Mouse (Mus musculus) embryo, embryonic 9.5 days (tissue): ENCODE results near the gene Map6d1.
A peak's percentile ranks its signal among the peaks of the same experiment; 100 is the strongest.

Experiments
- DNase-seq: peaks from one replicate; pipeline ENCODE4 v3.0.0-alpha.2; 2017; ENCODE audit errors: extremely low spot score

The Map6d1 gene

DNA sequence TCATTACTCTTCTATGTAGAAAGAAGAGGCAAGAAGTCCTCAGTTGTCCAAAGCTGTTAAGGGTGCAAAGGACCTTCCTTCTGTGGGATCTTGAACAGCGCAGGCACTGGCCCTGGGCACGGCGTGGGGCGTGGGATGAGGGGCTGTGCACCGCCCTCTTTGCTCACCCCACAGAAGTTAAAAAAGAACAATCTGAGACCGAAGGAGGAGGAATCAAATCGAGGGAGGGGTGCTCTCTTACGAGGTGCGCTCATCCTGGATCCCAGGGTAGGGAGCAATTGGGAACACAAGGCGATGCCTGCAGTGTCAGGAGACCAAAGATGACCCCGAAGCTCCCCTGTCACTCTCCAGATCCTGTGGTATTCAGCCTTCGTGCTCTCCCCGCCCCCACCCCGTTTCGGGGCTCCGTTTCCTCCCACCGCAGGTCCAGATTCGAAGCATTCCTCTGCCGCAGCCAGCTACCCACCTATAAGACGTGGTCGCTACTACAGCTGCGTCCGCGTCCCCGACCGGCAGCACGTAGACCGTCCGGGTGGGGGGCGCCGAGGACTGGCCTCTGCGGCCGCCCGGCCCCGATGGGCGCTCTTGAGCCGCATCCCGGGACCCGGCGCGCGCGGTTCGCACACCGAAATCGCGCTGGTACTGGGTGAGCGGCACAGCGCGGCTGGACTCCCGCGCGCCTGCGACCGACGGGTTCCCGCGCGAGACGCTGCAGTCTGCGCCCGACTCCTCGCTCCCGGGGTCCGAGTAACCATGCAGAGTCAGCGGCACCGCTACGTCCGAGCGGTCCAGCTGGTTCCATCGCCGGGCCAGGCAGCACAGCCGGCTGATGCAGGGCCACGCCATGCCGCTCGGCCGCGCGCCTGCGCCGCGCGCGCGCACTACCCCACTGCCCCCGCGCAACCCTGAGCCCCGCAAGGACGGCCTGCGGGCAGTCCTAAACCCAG, at the start of gene Map6d1:
Map6d1 (minus strand) TSS at position 891 of the 947 bp plus-strand sequence.
- DNase-seq, result peak; percentile 72

DNA sequence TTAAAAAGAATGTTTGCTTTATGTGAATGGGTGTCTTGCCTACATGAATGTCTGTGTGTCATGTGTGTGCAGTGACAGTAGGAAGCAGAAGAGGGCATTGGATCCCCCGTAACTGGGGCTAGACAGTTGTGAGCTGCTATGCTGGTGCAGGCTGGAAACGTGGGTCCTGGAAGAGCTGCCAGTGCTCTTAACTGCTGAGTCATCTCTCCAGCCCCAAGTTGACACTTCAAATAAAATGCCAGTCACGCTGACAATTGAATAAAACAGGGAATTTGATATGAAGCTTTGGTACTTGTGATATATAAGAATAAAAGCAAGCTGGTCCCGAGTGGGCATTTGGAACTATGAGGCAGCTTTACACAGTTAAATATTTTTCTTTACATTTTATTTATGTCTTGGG, 39.1 kb upstream of the Map6d1 start:
- DNase-seq, result no peak

DNA sequence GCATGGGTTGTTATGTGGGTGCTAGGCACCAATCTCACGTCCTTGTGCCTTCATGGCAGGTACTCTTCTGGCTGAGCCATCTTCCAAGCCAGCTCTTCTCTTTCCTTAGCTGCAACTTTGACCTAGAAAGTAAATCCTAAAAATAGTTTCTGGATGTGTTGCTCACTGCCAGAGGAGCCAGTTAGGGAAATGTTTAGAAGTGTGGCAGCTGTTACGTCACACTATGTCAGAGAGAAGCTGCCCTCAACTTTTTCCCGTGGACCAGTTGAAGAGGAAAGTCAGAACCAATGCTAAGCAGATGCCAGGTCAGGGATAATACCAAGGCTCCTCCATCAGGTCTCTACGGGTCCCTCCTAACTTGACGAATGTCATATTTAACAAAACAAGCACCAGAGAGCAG, 38.2 kb upstream of the Map6d1 start:
- no peak for DNase-seq

- no peak for DNase-seq
Observed at GRCm38 (mm10) chr16:20272994-20273393, 31.8 kb upstream of the Map6d1 start.

GRCm38 (mm10) chr16:20271339-20271738, 30.2 kb upstream of the Map6d1 start:
- DNase-seq, result no peak

DNA sequence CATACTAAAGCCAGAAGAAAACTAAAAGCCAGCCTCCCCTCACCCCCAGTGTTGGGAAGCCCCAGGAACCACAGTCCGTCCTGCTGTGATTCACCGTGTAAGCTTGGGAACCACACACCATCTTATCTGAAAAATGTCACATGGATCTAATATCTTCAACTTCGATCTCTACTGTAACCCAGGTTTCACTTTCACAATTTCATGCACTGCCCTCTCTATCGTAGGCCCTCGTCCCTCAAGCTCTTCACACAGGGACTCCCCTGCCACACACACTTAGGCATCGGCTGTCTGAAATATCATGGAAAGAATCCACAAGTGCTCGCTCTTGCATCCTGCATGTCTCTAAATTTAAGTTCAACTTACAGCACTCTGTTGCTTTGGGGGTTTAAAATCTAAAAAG, 23.9 kb upstream of the Map6d1 start:
- no peak for DNase-seq

- DNase-seq, result no peak
Observed at GRCm38 (mm10) chr16:20257926-20258325, 16.8 kb upstream of the Map6d1 start.

GRCm38 (mm10) chr16:20248442-20249174, 7.5 kb upstream of the Map6d1 start:
- DNase-seq, result no peak

DNA sequence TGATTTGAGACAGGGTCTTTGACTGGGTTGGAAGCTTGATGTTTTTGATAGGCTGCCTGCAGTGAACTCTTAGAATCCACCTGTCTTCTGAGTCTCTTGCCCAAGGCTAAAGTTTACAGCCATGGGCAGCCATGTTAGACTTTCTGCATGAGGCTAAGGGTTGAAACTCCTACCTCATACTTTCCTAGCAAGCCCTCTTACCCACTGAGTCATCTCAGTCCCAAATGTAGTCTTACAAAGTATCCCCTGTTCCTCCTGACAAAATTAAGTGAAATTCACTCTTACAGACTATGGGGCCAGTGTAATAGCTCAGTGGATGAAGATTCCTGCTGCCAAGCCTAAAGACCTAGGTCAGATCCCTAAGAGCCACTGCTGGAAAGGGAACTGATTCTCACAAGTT, 5.9 kb upstream of the Map6d1 start:
- no peak for DNase-seq

DNA sequence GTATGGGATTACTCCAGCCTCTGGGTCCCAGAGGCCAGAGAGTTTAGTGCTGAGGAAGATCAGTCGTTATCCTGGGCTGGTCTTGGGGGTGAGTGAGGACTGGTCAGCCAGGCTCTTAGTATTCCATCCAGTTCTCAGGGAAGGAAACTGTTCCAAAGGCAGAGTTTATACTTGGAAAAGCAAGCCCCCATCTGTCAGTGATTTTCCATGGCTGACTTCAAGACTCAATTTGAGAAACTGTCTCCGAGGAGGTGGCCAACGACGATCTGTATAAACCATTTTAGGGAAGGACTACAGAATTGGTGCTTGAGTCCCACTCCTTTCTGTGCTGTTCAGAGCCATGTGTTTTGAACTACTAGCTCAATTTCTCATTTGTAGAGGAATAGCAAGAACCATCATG, 2.5 kb downstream of the Map6d1 start:
- no peak for DNase-seq

- DNase-seq, result peak; percentile 12
Observed at GRCm38 (mm10) chr16:20237426-20237825, 3.7 kb downstream of the Map6d1 start.

DNA sequence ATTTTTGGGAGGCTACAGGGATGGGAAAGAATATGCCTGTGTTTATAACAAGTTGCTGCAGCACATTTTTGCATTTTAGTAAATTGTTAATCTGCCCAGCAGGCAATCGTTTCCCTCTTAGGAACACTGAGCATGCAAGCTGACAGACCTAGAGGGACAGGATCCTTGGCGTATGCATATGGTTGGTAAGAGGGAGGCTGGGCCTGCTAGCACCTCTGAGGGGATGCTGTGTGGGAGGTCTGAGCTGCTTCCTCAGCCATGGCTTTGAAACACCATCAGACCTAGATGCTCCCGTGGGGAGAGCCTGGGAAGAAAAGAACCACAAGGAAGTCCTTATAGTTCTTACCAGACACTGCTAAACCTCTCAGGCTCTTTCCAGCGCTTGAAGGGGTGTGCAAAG, 6.8 kb downstream of the Map6d1 start:
- DNase-seq, result no peak

DNA sequence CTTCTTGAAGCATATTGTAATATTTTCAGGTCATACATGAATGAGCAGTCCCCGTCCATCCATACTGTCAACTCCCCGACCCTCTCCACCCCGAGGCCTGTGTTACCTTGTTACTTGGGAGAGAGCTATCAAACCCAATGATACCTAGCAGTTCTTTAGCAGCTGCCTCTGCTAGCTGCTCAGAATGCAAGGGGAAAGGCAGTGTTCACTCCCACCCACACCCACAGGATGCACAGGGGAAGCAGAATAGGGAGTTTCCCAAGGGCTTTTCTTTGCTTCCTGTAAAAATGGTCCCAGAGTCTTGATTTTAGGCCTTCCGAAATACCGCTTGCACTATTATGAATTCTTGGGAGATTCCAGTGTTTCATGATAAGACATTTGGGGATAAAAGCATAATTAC, 13.0 kb downstream of the Map6d1 start:
- no peak for DNase-seq

DNA sequence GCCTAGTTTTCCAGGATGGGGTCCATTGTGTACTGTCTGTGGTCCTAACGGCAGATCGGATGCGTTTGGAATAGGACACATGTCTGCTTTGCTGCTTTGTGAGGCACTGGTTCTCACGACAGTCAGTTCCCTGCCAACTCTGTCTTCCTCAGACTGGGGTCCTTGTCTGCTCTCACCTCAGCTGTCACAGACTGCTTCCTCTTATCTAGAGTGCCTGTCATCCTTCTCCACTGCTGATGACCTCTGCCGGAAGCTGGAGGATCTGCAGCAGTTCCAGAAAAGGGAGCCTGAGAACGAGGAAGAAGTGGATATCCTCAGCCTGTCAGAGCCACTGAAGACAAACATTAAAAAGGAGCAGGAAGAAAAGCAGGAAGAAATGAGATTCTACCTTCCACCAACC, 13.7 kb downstream of the Map6d1 start:
- DNase-seq, result no peak

DNA sequence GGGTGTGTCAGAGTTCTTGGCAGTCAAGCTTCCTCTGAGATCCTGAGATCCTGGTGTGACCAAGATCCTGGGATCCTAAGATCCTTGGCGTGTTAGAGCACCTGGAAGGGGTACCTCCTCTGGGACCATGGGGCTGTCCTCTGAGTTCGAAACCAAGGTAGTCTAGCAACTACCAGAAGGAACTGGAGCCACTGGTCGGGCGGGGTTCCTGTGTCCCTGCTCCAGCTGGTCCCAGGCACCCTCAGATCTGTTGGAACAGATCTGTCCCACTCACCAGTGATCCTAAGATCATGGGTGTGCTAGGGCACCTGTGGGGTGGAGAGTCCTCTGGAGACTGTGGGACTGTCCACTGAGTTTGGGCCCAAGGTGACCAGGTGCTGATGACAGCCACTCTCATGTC, 14.5 kb downstream of the Map6d1 start:
- no peak for DNase-seq

GRCm38 (mm10) chr16:20222726-20223125, 18.4 kb downstream of the Map6d1 start:
- no peak for DNase-seq

DNA sequence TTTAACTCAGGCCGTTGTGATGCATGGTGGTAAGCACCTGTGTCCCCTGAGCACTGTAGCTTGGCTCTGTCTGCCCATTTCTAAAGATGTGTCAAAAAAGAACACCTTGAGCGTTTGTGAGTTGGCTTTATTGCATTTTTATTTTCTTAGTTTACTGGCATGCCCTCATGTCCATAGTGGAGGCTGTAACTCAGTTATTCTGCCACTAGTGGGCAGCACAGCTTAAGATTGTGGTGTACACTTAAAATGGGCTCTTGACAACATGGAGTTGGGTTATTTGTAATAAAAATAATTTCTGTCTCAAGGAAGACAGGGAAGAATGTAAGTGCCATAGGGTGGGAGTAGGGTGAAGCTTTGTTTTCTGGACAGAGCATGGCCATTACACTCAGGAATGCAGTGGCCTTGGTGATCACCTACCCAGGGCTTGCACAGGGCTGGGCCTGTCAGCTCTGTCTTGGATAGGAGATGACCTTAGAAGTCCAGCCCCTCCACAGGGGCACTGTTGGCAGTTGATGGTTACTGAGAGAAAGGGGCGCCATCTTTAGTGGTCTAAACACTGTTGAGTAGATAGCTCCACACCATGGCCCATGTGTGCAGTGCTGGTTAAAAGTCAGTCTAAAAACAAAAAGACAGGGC, 27.4 kb downstream of the Map6d1 start:
- peak; percentile 49 for DNase-seq

DNA sequence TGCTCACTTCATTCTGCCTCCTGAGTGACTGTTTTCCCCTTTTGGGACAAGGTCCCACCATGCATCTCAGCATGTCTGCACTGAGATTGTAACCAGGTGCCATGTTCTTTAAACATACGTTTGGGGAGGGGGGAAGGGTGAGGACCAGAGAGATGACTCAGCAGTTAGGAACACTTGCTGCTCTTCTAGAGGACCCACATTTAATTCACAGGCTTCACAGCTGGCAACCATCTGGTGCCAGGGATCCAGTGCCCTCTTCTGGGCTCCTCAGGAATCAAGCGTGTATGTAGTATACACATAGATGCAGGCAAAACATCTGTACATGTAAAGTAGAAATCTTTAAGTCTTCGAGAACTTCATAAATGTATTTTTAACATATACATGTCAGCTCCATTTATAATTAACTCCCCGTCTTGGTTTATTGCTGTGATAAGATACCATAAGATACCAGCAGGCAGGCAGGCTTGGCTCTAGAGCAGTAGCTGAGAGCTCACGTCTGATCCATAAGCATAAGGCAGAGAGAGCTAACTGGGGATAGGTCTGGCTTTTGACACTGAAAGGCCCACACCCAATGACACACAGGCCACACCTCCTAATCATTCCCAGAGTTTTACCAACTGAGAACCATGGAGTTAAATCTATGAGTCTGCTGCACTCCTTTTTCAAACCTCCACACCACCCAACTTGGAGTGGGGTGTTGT, 41.5 kb downstream of the Map6d1 start:
- DNase-seq, result no peak

DNA sequence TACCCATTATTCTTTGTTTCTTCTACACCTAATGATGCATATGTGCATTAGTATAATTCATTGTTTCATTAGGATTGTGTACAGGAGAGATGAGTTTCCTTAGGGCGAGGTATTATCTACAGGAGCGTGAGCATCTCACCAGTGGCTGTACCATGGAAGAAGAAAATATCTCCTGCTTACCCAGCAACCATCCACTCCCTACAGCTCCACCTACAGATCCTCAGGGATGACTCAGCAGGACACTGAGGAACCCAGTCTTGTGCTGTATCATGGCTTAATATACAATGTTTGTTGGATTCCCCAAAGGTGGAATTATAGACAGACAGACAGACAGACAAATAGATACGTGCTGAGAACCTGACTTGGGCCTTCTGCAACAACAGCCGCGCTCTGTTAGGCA, 44.2 kb downstream of the Map6d1 start:
- no peak for DNase-seq

DNA sequence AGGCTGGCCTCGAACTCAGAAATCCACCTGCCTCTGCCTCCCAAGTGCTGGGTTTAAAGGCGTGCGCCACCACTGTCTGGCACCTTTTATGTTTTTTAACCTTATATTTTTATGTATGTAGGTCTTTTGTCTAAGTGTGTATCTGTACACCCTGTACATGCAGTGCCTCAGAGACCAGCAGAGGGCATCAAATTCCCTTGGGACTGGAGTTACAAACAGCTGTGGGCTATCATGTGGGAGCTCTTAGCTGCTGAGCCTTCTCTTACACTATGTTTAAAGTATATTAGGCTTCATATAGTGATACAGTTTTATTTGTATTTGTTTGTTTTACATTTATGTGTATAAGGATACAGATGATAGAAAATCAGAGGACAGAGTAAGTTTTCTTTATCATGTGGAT, 45.6 kb downstream of the Map6d1 start:
- DNase-seq, result no peak

DNA sequence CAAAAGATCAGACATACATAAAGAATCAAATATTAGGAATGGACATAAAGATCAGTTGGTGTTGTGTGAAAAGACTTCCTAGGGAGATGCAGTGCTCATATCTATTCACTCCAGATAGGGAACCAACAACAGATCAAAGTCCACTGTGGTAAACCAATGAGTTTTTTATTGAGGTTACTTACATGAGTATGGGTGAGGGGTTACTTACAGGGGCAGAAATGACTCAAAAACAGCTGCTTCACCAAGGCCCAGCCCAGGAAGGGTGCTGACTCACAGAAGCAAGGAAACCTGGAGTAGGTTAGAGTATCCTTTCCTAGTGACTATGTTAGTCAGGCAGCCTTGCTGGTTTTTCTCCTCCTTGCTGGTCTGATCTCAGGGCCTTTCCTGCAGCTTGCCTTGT, 49.1 kb downstream of the Map6d1 start:
- DNase-seq, result no peak
